Mouse (Mus musculus) small intestine, adult 2 months (tissue): ENCODE measurements around the gene Zc3h14.
A peak's percentile ranks its signal among the peaks of the same experiment; 100 is the strongest.

Experiments
- CTCF ChIP-seq: fragments of 200-500 bp; IDR thresholded peaks from 2 replicates; pipeline ENCODE4 v1.5.1; 2012; ENCODE audit warnings: low read depth, mild to moderate bottlenecking, control low read depth, inconsistent platforms, low read length, moderate library complexity, mixed read lengths; ENCODE audit not compliant: insufficient replicate concordance, insufficient read length; ENCODE audit errors: extremely low read depth
- POLR2A ChIP-seq: fragments of 200-500 bp; IDR thresholded peaks from 2 replicates; pipeline ENCODE4 v1.6.1; 2012; ENCODE audit warnings: low read depth, mild to moderate bottlenecking, control low read depth, inconsistent platforms, low read length, moderate library complexity

GRCm38 (mm10) chr12:98746131-98746530 is 633 bp upstream of the Zc3h14 start:
- TF ChIP-seq POLR2A: no peak
- peak; percentile 62; the same call in 1 of the 2 replicates for TF ChIP-seq CTCF
